Mouse (Mus musculus) liver, postnatal 0 days (tissue): ENCODE measurements around the gene Stac. TPM values are rescaled to one million over a fixed set of nuclear protein-coding genes. Genes with fewer than 3 reads are reported as not detected.

Experiments used
- ATAC-seq: fragments of 200-750 bp; cut with Nextera tagmentation; 2 replicates; pipeline ENCODE4 v1.8.0; 2017; ENCODE audit warnings: mild to moderate bottlenecking, moderate library complexity
- DNase-seq: peaks from one replicate; pipeline ENCODE4 v3.0.0-alpha.2; 2016
- H3K27ac ChIP-seq: fragments of 300-500 bp; sonication (generic); 2 replicates; pipeline ENCODE4 v1.5.1; 2014; ENCODE audit warnings: antibody characterized with exemption, moderate library complexity, mild to moderate bottlenecking, low read depth
- H3K27me3 ChIP-seq: fragments of 300-500 bp; sonication (generic); 2 replicates; pipeline ENCODE4 v1.6.1; 2014; ENCODE audit warnings: low read length, control low read depth, mixed read lengths; ENCODE audit not compliant: insufficient read depth
- H3K36me3 ChIP-seq: fragments of 300-500 bp; sonication (generic); replicated peaks from 2 replicates; pipeline ENCODE4 v1.6.1; 2014; ENCODE audit warnings: mild to moderate bottlenecking, control low read depth, low read length, moderate library complexity, mixed read lengths; ENCODE audit not compliant: insufficient read depth
- H3K4me1 ChIP-seq: fragments of 300-500 bp; sonication (generic); 2 replicates; pipeline ENCODE4 v1.6.1; 2014; ENCODE audit warnings: antibody characterized with exemption, mild to moderate bottlenecking, control low read depth; ENCODE audit not compliant: insufficient read depth
- H3K4me2 ChIP-seq: fragments of 300-500 bp; sonication (generic); 2 replicates; pipeline ENCODE4 v1.6.1; 2014; ENCODE audit warnings: low read depth, mild to moderate bottlenecking, low read length, moderate library complexity, mixed read lengths
- H3K4me3 ChIP-seq: fragments of 300-500 bp; sonication (generic); 2 replicates; pipeline ENCODE4 v1.5.1; 2014; ENCODE audit warnings: low read depth, low read length
- H3K9ac ChIP-seq: fragments of 300-500 bp; sonication (generic); replicated peaks from 2 replicates; pipeline ENCODE4 v1.6.1; 2014; ENCODE audit warnings: mild to moderate bottlenecking, moderate library complexity
- H3K9me3 ChIP-seq: fragments of 300-500 bp; sonication (generic); 2 replicates; pipeline ENCODE4 v1.6.1; 2016; ENCODE audit warnings: mild to moderate bottlenecking, control low read depth, low read length, mixed read lengths
- CTCF ChIP-seq: sonication (generic); IDR thresholded peaks from 2 replicates; pipeline ENCODE4 v1.5.1; 2016; ENCODE audit warnings: antibody characterized with exemption, low read depth
- EP300 ChIP-seq: IDR thresholded peaks from 2 replicates; pipeline ENCODE4 v1.6.1; 2016; ENCODE audit warnings: antibody characterized with exemption, low read depth, mild to moderate bottlenecking
- WGBS: fragments of 180-500 bp; shearing (Covaris S2); extraction: QIAGEN DNeasy Blood & Tissue Kit; methylation state at CpG from one replicate; pipeline ENCODE4 v1.1.7; 2014; ENCODE audit not compliant: insufficient replicate concordance; 5-methylcytosine and 5-hydroxymethylcytosine counted together
- polyA plus RNA-seq: library from polyadenylated mRNA; unstranded; fragments of >200 nt; fragmentation: Nextera tagmentation; extraction: Ambion mirVana; gene quantifications from 2 replicates; pipeline ENCODE4 v1.2.1, GENCODE M21; 2015

Stac gene
- polyA plus RNA-seq, 1 experiment from 2014 or later, result not detected

GRCm38 (mm10) chr9:111684170-111684569 is 6.0 kb downstream of the Stac start:
- ATAC-seq (no peak), DNase-seq (no peak)
- no peak for TF ChIP-seq CTCF
- no peak for TF ChIP-seq EP300
- Histone ChIP-seq H3K9ac (no peak overlapping the region), H3K4me1 (no peaks in the 10 kb centered on the region), H3K27ac (no peak overlapping the region), H3K4me2 (no peak overlapping the region), H3K9me3 (no peaks in the 10 kb centered on the region), H3K4me3 (no peak overlapping the region), H3K27me3 (peaks cover 10% of the 10 kb centered on the region), H3K36me3 (no peaks in the 10 kb centered on the region)
- 44% methylated on average over 2 of the region's 2 CpGs for WGBS

GRCm38 (mm10) chr9:111679516-111679915 is 10.6 kb downstream of the Stac start:
- TF ChIP-seq CTCF (no peak), EP300 (no peak)
- Histone ChIP-seq H3K27ac (no peak overlapping the region), H3K4me2 (no peak overlapping the region), H3K9ac (no peak overlapping the region), H3K4me3 (no peak overlapping the region), H3K36me3 (no peaks in the 10 kb centered on the region), H3K4me1 (no peaks in the 10 kb centered on the region), H3K9me3 (no peaks in the 10 kb centered on the region), H3K27me3 (no peaks in the 10 kb centered on the region)
- ATAC-seq (no peak), DNase-seq (no peak)
- 30% methylated on average over 2 of the region's 2 CpGs for WGBS

- Histone ChIP-seq H3K27ac (no peak overlapping the region), H3K4me3 (no peak overlapping the region), H3K4me2 (no peak overlapping the region), H3K9me3 (no peaks in the 10 kb centered on the region), H3K4me1 (no peaks in the 10 kb centered on the region), H3K9ac (no peak overlapping the region), H3K36me3 (no peaks in the 10 kb centered on the region), H3K27me3 (no peaks in the 10 kb centered on the region)
- TF ChIP-seq CTCF (no peak), EP300 (no peak)
- no peak for ATAC-seq
- 75% methylated on average over 6 of the region's 6 CpGs for whole genome bisulfite sequencing
- DNase-seq, result no peak
Observed at GRCm38 (mm10) chr9:111669816-111670215, 20.3 kb downstream of the Stac start.

GRCm38 (mm10) chr9:111655066-111655465 is 35.1 kb downstream of the Stac start:
- Histone ChIP-seq H3K4me1 (no peaks in the 10 kb centered on the region), H3K4me3 (no peak overlapping the region), H3K9me3 (no peaks in the 10 kb centered on the region), H3K9ac (no peak overlapping the region), H3K27ac (no peak overlapping the region), H3K27me3 (no peaks in the 10 kb centered on the region), H3K4me2 (no peak overlapping the region), H3K36me3 (no peaks in the 10 kb centered on the region)
- DNase-seq (no peak), ATAC-seq (no peak)
- 80% methylated on average over 4 of the region's 4 CpGs for WGBS
- no peak for TF ChIP-seq CTCF
- TF ChIP-seq EP300, result no peak

- H3K4me2 ChIP-seq, result no peak overlapping the region
- no peak overlapping the region for H3K4me3 ChIP-seq
- no peaks in the 10 kb centered on the region for H3K27me3 ChIP-seq
- H3K36me3 ChIP-seq, result no peaks in the 10 kb centered on the region
- no peak overlapping the region for H3K27ac ChIP-seq
- WGBS, result 64% methylated on average over 4 of the region's 4 CpGs
- TF ChIP-seq CTCF (no peak), EP300 (no peak)
- ATAC-seq (no peak), DNase-seq (no peak)
- H3K9ac ChIP-seq, result no peak overlapping the region
- H3K9me3 ChIP-seq, result no peaks in the 10 kb centered on the region
- H3K4me1 ChIP-seq, result no peaks in the 10 kb centered on the region
Observed at GRCm38 (mm10) chr9:111644228-111644627, 45.9 kb downstream of the Stac start.

GRCm38 (mm10) chr9:111643369-111643768 is 46.8 kb downstream of the Stac start:
- ATAC-seq, result no peak
- Histone ChIP-seq H3K4me2 (no peak overlapping the region), H3K27me3 (no peaks in the 10 kb centered on the region), H3K9me3 (no peaks in the 10 kb centered on the region), H3K4me3 (no peak overlapping the region), H3K4me1 (no peaks in the 10 kb centered on the region), H3K9ac (no peak overlapping the region), H3K36me3 (no peaks in the 10 kb centered on the region), H3K27ac (no peak overlapping the region)
- no peak for TF ChIP-seq CTCF
- no peak for TF ChIP-seq EP300
- no peak for DNase-seq
- WGBS, result 43% methylated on average over 5 of the region's 5 CpGs

GRCm38 (mm10) chr9:111637641-111638040 is 52.5 kb downstream of the Stac start:
- 63% methylated on average over 2 of the region's 2 CpGs for WGBS
- no peak for TF ChIP-seq EP300

More at GRCm38 (mm10) chr9:111637641-111638040, 52.5 kb downstream of the Stac start:
- Histone ChIP-seq H3K36me3 (no peaks in the 10 kb centered on the region), H3K9me3 (no peaks in the 10 kb centered on the region), H3K4me1 (no peaks in the 10 kb centered on the region), H3K4me3 (no peak overlapping the region), H3K27ac (no peak overlapping the region), H3K9ac (no peak overlapping the region), H3K27me3 (no peaks in the 10 kb centered on the region), H3K4me2 (no peak overlapping the region)
- DNase-seq, result no peak
- no peak for ATAC-seq
